Mouse (Mus musculus): ENCODE measurements around the gene Polr3g. TPM values are rescaled to one million over a fixed set of nuclear protein-coding genes. Genes with fewer than 3 reads are reported as not detected.

Polr3g gene
- 12.1 TPM for polyA plus RNA-seq (2017; shearing (Covaris generic))

GRCm38 (mm10) chr13:81710775-81711545, at the start of gene Polr3g, which contains the start of gene Mblac2:
Polr3g (minus strand) TSS chr13:81711013.
Mblac2 (plus strand) TSS chr13:81711341.

GRCm38 (mm10) chr13:81657351-81658052, 53.3 kb downstream of the Polr3g start, which contains the start of gene Lysmd3:
Lysmd3 (plus strand) TSS chr13:81657663.

GRCm38 (mm10) chr13:81632720-81633415, 77.9 kb downstream of the Polr3g start, which contains the start of gene Adgrv1:
Adgrv1 (minus strand) TSS chr13:81633154.

Other genes starting within 250 kb of the Polr3g start
- gene Adgrv1, start 77.9 kb downstream of the Polr3g start, polyA plus RNA-seq (2017; shearing (Covaris generic)) = 0.54 TPM
- gene Lysmd3, start 53.4 kb downstream of the Polr3g start, polyA plus RNA-seq (2017; shearing (Covaris generic)) = 19.2 TPM
- gene Mblac2, start 328 bp upstream of the Polr3g start, polyA plus RNA-seq (2017; shearing (Covaris generic)) = 16.4 TPM
- gene Cetn3, start 72.1 kb upstream of the Polr3g start, polyA plus RNA-seq (2017; shearing (Covaris generic)) = 176 TPM